ENCODE assay signal across 8 mouse cellular contexts in the genomic region with DNA sequence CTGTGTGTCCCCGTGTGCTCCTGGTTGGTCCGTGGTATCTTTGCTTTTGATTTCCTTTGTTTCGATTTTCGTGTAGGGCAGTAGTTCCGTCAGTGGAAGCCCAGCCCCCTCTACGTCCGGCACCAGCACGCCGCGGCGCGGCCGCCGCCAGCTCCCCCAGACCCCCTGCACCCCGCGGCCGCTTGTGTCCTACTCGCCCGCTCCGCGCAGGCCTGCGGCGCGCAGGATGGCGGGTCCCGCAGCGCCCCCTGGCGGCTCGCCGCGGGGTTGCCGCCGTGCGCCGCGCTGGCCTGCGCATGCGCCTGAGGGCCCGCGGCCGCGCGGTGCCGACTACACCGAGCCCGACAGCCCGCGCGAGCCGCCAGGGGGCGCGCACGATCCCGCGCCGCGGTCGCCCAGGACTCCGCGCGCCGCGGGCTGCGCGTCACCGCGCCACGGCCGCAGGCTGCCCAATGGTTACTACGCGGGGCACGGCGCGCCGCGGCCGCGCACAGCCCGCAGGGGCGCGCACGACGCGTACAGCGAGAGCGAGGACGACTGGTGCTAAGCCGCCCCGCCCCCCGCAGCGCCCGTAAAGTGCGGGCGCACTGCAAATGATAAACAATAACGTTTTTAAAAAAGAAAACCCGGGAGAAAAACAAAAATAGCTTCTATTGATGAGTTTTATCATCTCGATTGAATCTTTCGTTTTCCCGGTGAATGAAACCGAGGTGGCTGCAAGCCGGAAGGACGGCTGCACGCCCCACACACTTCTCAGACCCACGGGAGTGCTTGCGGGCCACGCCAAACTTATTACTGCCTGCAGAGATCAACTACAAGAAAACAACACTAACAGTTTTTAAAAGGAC. TPM values are rescaled to one million over a fixed set of nuclear protein-coding genes. Genes with fewer than 3 reads are reported as not detected.
A peak's percentile ranks its signal among the peaks of the same experiment; 100 is the strongest.
DNase-seq lines count a peak whose midpoint lies in the region; ATAC-seq and TF ChIP-seq lines count a peak whose summit lies in the region.

No protein-coding gene starts in this region.

- H3K27ac ChIP-seq in bone marrow, adult 2 months (ENCODE audit: control insufficient read depth, insufficient read depth, low read depth, low read length, poor library complexity) = peak overlapping the region; percentile 86
- H3K27ac ChIP-seq in embryonic facial prominence, embryonic 15.5 days (replicated peaks) = peak overlapping the region; percentile 92
- peak overlapping the region; percentile 89 for H3K27ac ChIP-seq in kidney, embryonic 14.5 days (ENCODE audit: low read depth, low read length)
- peak overlapping the region; percentile 95 for H3K27ac ChIP-seq in limb, embryonic 14.5 days (replicated peaks; ENCODE audit: low read depth, low read length)
- H3K27ac ChIP-seq in midbrain, embryonic 16.5 days (ENCODE audit: low read length) = peak overlapping the region; percentile 82
- peak overlapping the region; percentile 88 for H3K27ac ChIP-seq in spleen, adult 2 months (ENCODE audit: insufficient read depth, low read length)

- peak overlapping the region; percentile 99 for H3K4me3 ChIP-seq in bone marrow, adult 2 months (replicated peaks; ENCODE audit: control insufficient read depth, low read depth, low read length)
- H3K4me3 ChIP-seq in embryonic facial prominence, embryonic 15.5 days (replicated peaks) = peak overlapping the region; percentile 57
- H3K4me3 ChIP-seq in kidney, embryonic 14.5 days (ENCODE audit: low read length) = peak overlapping the region; percentile 57
- peak overlapping the region; percentile 53 for H3K4me3 ChIP-seq in limb, embryonic 14.5 days (replicated peaks; ENCODE audit: low read length)
- H3K4me3 ChIP-seq in midbrain, embryonic 16.5 days (ENCODE audit: low read depth, low read length) = peak overlapping the region; percentile 40
- H3K4me3 ChIP-seq in spleen, adult 2 months (ENCODE audit: extremely low read depth, insufficient read depth, insufficient read length) = peak overlapping the region; percentile 90

- no peaks in the 10 kb centered on the region for H3K36me3 ChIP-seq in embryonic facial prominence, embryonic 15.5 days
- H3K36me3 ChIP-seq in kidney, embryonic 14.5 days (ENCODE audit: control insufficient read depth, insufficient read depth, low read length) = no peaks in the 10 kb centered on the region
- no peaks in the 10 kb centered on the region for H3K36me3 ChIP-seq in limb, embryonic 14.5 days (ENCODE audit: control insufficient read depth, insufficient read depth, low read length)
- H3K36me3 ChIP-seq in midbrain, embryonic 16.5 days (ENCODE audit: control insufficient read depth, insufficient read depth, low read length) = no peaks in the 10 kb centered on the region; the same call in 1 of the 2 replicates
- no peaks in the 10 kb centered on the region for H3K36me3 ChIP-seq in spleen, adult 2 months (ENCODE audit: control insufficient read depth, insufficient read depth, low read length)

- no peaks in the 10 kb centered on the region for H3K27me3 ChIP-seq in embryonic facial prominence, embryonic 15.5 days
- H3K27me3 ChIP-seq in kidney, embryonic 14.5 days (ENCODE audit: control insufficient read depth, insufficient read depth, low read length) = no peaks in the 10 kb centered on the region
- H3K27me3 ChIP-seq in limb, embryonic 14.5 days (ENCODE audit: control insufficient read depth, insufficient read depth, low read length) = no peaks in the 10 kb centered on the region
- H3K27me3 ChIP-seq in midbrain, embryonic 16.5 days (ENCODE audit: control insufficient read depth, insufficient read depth, low read depth, low read length) = no peaks in the 10 kb centered on the region
- no peaks in the 10 kb centered on the region for H3K27me3 ChIP-seq in spleen, adult 2 months (ENCODE audit: control insufficient read depth, insufficient read depth, low read length)

- TF ChIP-seq POLR2A in bone marrow, adult 2 months (IDR thresholded peaks at IDR 0.05; ENCODE audit: borderline replicate concordance, control insufficient read depth, low read depth, low read length) = peak; percentile 70; the same call in 1 of the 2 replicates
- TF ChIP-seq POLR2A in limb, embryonic 14.5 days (IDR thresholded peaks at IDR 0.05; ENCODE audit: borderline replicate concordance, extremely low read depth, insufficient read depth, insufficient read length) = peak; percentile 88; the same call in 1 of the 2 replicates
- TF ChIP-seq POLR2A in spleen, adult 2 months (IDR thresholded peaks at IDR 0.05; ENCODE audit: low read depth, low read length) = peak; percentile 58; the same call in 1 of the 2 replicates

- 3% methylated on average over 106 of the region's 106 CpGs for whole genome bisulfite sequencing in bone marrow, adult 2 months
- WGBS in embryonic facial prominence, embryonic 15.5 days = under 1% methylated on average over 101 of the region's 106 CpGs
- WGBS in kidney, embryonic 14.5 days = under 1% methylated on average over 86 of the region's 106 CpGs
- under 1% methylated on average over 74 of the region's 106 CpGs for WGBS in limb, embryonic 14.5 days
- whole genome bisulfite sequencing in midbrain, embryonic 16.5 days = under 1% methylated on average over 106 of the region's 106 CpGs
- WGBS in spleen, adult 2 months = under 1% methylated on average over 106 of the region's 106 CpGs

- no peaks in the 10 kb centered on the region for H3K4me1 ChIP-seq in bone marrow, adult 2 months (ENCODE audit: control insufficient read depth, insufficient read depth, low read length)
- peaks cover 33% of the 10 kb centered on the region for H3K4me1 ChIP-seq in embryonic facial prominence, embryonic 15.5 days
- peaks cover 11% of the 10 kb centered on the region; the same call in 1 of the 2 replicates for H3K4me1 ChIP-seq in kidney, embryonic 14.5 days (ENCODE audit: control insufficient read depth, insufficient read depth, low read length)
- peaks cover 27% of the 10 kb centered on the region for H3K4me1 ChIP-seq in limb, embryonic 14.5 days (ENCODE audit: control insufficient read depth, insufficient read depth, low read length)
- H3K4me1 ChIP-seq in midbrain, embryonic 16.5 days (ENCODE audit: control insufficient read depth, insufficient read depth, low read length) = peaks cover 15% of the 10 kb centered on the region
- peaks cover 8% of the 10 kb centered on the region; the same call in 1 of the 2 replicates for H3K4me1 ChIP-seq in spleen, adult 2 months (ENCODE audit: control insufficient read depth, insufficient read depth, insufficient read length)

- ATAC-seq in embryonic facial prominence, embryonic 15.5 days (ENCODE audit: insufficient number of reproducible peaks, low FRiP score, low TSS enrichment, low read depth) = peak; percentile 94
- ATAC-seq in kidney, embryonic 14.5 days (ENCODE audit: low FRiP score, low TSS enrichment) = peak; percentile 93
- peak; percentile 90 for ATAC-seq in limb, embryonic 14.5 days (ENCODE audit: low FRiP score, low read depth)
- peak; percentile 93 for ATAC-seq in midbrain, embryonic 16.5 days

- peak overlapping the region; percentile 55 for H3K9ac ChIP-seq in embryonic facial prominence, embryonic 15.5 days
- peak overlapping the region; percentile 80 for H3K9ac ChIP-seq in kidney, embryonic 14.5 days (ENCODE audit: low read depth, low read length)
- peak overlapping the region; percentile 83 for H3K9ac ChIP-seq in limb, embryonic 14.5 days (ENCODE audit: low read depth, low read length, severe bottlenecking)
- peak overlapping the region; percentile 74 for H3K9ac ChIP-seq in midbrain, embryonic 16.5 days (ENCODE audit: low read depth, low read length)

- TF ChIP-seq CTCF in bone marrow, adult 2 months (IDR thresholded peaks at IDR 0.05; ENCODE audit: control insufficient read depth, insufficient read depth, low read length) = peak; percentile 61
- TF ChIP-seq CTCF in spleen, adult 2 months (IDR thresholded peaks at IDR 0.05; ENCODE audit: extremely low read depth, insufficient read depth, insufficient read length, insufficient replicate concordance) = peak; percentile 66

- peak overlapping the region; percentile 91 for H3K4me2 ChIP-seq in embryonic facial prominence, embryonic 15.5 days (replicated peaks)
- H3K4me2 ChIP-seq in kidney, embryonic 14.5 days (replicated peaks; ENCODE audit: low read depth, low read length) = peak overlapping the region; percentile 79
- peak overlapping the region; percentile 86 for H3K4me2 ChIP-seq in limb, embryonic 14.5 days (replicated peaks; ENCODE audit: low read depth, low read length, severe bottlenecking)
- H3K4me2 ChIP-seq in midbrain, embryonic 16.5 days (ENCODE audit: low read length) = peak overlapping the region; percentile 89

- DNase-seq in 416B (ENCODE audit: low read depth) = peak; percentile 89
- peak; percentile 94 to 95 for DNase-seq in heart, adult 9 months (ENCODE audit: low spot score in 2 of 2)
- peak; percentile 94 for DNase-seq in limb, embryonic 14.5 days (ENCODE audit: low spot score)
- DNase-seq in spleen, adult 2 months (ENCODE audit: low read depth in 1 of 2, low spot score in 2 of 2) = peak; percentile 89

- H3K9me3 ChIP-seq in embryonic facial prominence, embryonic 15.5 days (replicated peaks) = no peaks in the 10 kb centered on the region
- no peaks in the 10 kb centered on the region for H3K9me3 ChIP-seq in kidney, embryonic 14.5 days (ENCODE audit: control insufficient read depth, low read length)
- H3K9me3 ChIP-seq in limb, embryonic 14.5 days (ENCODE audit: control insufficient read depth, low read length) = no peaks in the 10 kb centered on the region
- H3K9me3 ChIP-seq in midbrain, embryonic 16.5 days (replicated peaks; ENCODE audit: control insufficient read depth, low read length, poor library complexity, severe bottlenecking) = no peaks in the 10 kb centered on the region

RNA-seq across cellular contexts. Expression of gene Ier2, which starts 23.3 kb away (rescaled TPM):
- 13.2 and 49.9 TPM in 2 replicates for polyA plus RNA-seq in bone marrow, adult 2 months (2011; ENCODE audit: insufficient read depth, insufficient read length, low replicate concordance, missing spikeins)
- 79.7 and 83.9 TPM in 2 replicates for polyA plus RNA-seq in embryonic facial prominence, embryonic 15.5 days (2015; fragmentation: Nextera tagmentation; extraction: Ambion mirVana)
- polyA plus RNA-seq in kidney, embryonic 14.5 days (2014; fragmentation: Nextera tagmentation; extraction: Ambion mirVana) = 81.9 and 88.9 TPM in 2 replicates
- 33.3 and 38.2 TPM in 2 replicates for polyA plus RNA-seq in limb, embryonic 14.5 days (2012; rRNA removed)
- 66.0 and 70.1 TPM in 2 replicates for polyA plus RNA-seq in limb, embryonic 14.5 days (2014; fragmentation: Nextera tagmentation; extraction: Ambion mirVana)
- 13.0 and 16.3 TPM in 2 replicates for polyA plus RNA-seq in midbrain, embryonic 16.5 days (2015; fragmentation: Nextera tagmentation; extraction: Ambion mirVana)
- 23.0 and 27.4 TPM in 2 replicates for polyA plus RNA-seq in spleen, adult 2 months (2012; rRNA removed)

RNA-seq across cellular contexts. Expression of gene Trmt1, which starts 46.7 kb away (rescaled TPM):
- polyA plus RNA-seq in bone marrow, adult 2 months (2011; ENCODE audit: insufficient read depth, insufficient read length, low replicate concordance, missing spikeins) = 78.9 and 134 TPM in 2 replicates
- polyA plus RNA-seq in embryonic facial prominence, embryonic 15.5 days (2015; fragmentation: Nextera tagmentation; extraction: Ambion mirVana) = 69.1 and 78.2 TPM in 2 replicates
- 65.4 and 82.3 TPM in 2 replicates for polyA plus RNA-seq in kidney, embryonic 14.5 days (2014; fragmentation: Nextera tagmentation; extraction: Ambion mirVana)
- 144 and 158 TPM in 2 replicates for polyA plus RNA-seq in limb, embryonic 14.5 days (2012; rRNA removed)
- polyA plus RNA-seq in limb, embryonic 14.5 days (2014; fragmentation: Nextera tagmentation; extraction: Ambion mirVana) = 71.0 and 71.7 TPM in 2 replicates
- polyA plus RNA-seq in midbrain, embryonic 16.5 days (2015; fragmentation: Nextera tagmentation; extraction: Ambion mirVana) = 59.0 and 68.1 TPM in 2 replicates
- polyA plus RNA-seq in spleen, adult 2 months (2012; rRNA removed) = 98.1 and 155 TPM in 2 replicates

RNA-seq across cellular contexts. Expression of gene Nacc1, which starts 48.3 kb away (rescaled TPM):
- 14.6 and 26.2 TPM in 2 replicates for polyA plus RNA-seq in bone marrow, adult 2 months (2011; ENCODE audit: insufficient read depth, insufficient read length, low replicate concordance, missing spikeins)
- polyA plus RNA-seq in embryonic facial prominence, embryonic 15.5 days (2015; fragmentation: Nextera tagmentation; extraction: Ambion mirVana) = 16.7 and 16.9 TPM in 2 replicates
- polyA plus RNA-seq in kidney, embryonic 14.5 days (2014; fragmentation: Nextera tagmentation; extraction: Ambion mirVana) = 28.1 and 33.1 TPM in 2 replicates
- polyA plus RNA-seq in limb, embryonic 14.5 days (2012; rRNA removed) = 68.8 and 86.2 TPM in 2 replicates
- polyA plus RNA-seq in limb, embryonic 14.5 days (2014; fragmentation: Nextera tagmentation; extraction: Ambion mirVana) = 18.5 and 19.8 TPM in 2 replicates
- polyA plus RNA-seq in midbrain, embryonic 16.5 days (2015; fragmentation: Nextera tagmentation; extraction: Ambion mirVana) = 13.0 and 14.2 TPM in 2 replicates
- polyA plus RNA-seq in spleen, adult 2 months (2012; rRNA removed) = 66.0 and 78.5 TPM in 2 replicates

Comparison
In these comparisons a context has a peak if more than half of its experiments do, and no peak if none do; other contexts are left out.
1. Peak in every context shown above with its lines: DNase-seq, ATAC-seq, H3K4me3 ChIP-seq and H3K27ac ChIP-seq.
2. H3K4me3 ChIP-seq: peak in every context shown above with its lines; median percentile 99 in bone marrow, adult 2 months; 90 in spleen, adult 2 months; 57 in embryonic facial prominence, embryonic 15.5 days; 57 in kidney, embryonic 14.5 days; 53 in limb, embryonic 14.5 days; 40 in midbrain, embryonic 16.5 days.